Mouse (Mus musculus): ENCODE measurements around the gene Olfr828.

The Olfr828 gene

DNA sequence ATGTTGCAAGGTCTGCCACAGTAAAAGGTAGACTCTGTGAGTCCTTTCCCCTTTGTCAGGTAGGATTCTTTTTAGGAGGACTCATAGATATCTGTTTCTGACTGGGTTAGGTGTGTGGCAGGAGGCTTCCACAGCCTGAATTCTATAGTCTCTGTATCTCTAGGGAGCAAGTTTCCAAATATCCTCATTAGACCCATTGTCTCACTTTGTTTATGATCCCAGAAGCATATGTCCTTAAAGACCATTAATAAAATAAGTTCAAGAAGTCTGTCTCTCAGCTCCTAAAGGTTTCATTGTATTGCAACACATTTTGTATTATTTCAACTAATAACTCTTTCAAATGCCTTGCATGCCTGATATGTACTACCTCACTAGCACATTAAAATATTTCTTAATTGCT, at the start of gene Olfr828:
Gene Olfr828, minus strand, starts transcription at position 101 of the 400 bp plus-strand sequence.
- no peak for ATAC-seq (ENCODE audit: low TSS enrichment)

- no peak for ATAC-seq (ENCODE audit: low TSS enrichment)
Observed at GRCm38 (mm10) chr9:18854633-18855032, 35.3 kb upstream of the Olfr828 start, which contains the start of gene Olfr829. Gene Olfr829, plus strand, starts transcription at chr9:18854933.

GRCm38 (mm10) chr9:18785316-18785715, 34.0 kb downstream of the Olfr828 start:
- no peak for ATAC-seq (ENCODE audit: low TSS enrichment)

- ATAC-seq (ENCODE audit: low TSS enrichment), result peak; percentile 52
Observed at GRCm38 (mm10) chr9:18779476-18779875, 39.9 kb downstream of the Olfr828 start.

GRCm38 (mm10) chr9:18778981-18779380, 40.3 kb downstream of the Olfr828 start:
- ATAC-seq (ENCODE audit: low TSS enrichment), result no peak

Data from frontal cortex, adult (tissue).